Mouse (Mus musculus): ENCODE measurements around the gene Arhgap24.

Gene Arhgap24

DNA sequence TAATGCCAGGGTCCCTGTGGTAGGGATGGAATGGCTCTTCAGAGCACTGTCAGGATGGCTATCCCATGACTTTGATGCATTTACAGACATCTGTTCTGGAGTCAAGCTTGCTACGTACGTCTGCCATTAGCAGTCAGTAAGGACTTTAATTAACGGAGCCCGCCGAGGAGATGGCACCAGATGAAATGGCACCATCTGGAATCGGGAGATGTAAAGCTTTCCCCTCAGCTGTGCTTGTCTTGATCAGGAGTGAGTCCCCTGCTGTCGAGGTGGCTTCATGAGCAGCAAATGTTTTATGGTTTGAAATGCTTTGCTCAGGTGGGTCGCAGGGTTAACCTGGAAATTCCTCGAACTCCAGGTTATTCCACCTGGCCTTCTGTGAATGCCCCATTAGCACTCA, 267.0 kb downstream of the Arhgap24 start:
- DNase-seq (ENCODE audit: low read depth) = no peak

- DNase-seq (ENCODE audit: low read depth) = no peak
Measured at GRCm38 (mm10) chr5:102749020-102749419, 267.8 kb downstream of the Arhgap24 start.

DNA sequence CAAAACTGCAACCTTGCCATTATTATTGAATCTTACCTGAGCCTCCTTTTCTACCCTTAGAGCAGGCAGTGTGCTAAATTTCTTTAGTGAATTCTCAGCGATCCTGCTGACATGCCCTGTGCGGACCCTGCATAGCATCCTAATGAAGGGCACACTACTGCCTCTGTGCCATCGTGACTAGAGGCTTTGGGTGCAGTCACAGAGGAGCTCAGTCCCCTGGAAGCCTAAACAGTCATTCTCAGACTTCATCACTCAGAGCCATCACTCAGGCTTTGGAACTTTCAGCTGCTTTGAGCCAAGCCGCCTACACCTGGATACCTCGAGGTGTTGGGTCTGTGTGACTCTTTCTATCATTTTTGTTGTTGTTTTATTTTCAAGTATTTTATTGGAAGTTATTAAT, 269.5 kb downstream of the Arhgap24 start:
- no peak for DNase-seq (ENCODE audit: low read depth)

DNA sequence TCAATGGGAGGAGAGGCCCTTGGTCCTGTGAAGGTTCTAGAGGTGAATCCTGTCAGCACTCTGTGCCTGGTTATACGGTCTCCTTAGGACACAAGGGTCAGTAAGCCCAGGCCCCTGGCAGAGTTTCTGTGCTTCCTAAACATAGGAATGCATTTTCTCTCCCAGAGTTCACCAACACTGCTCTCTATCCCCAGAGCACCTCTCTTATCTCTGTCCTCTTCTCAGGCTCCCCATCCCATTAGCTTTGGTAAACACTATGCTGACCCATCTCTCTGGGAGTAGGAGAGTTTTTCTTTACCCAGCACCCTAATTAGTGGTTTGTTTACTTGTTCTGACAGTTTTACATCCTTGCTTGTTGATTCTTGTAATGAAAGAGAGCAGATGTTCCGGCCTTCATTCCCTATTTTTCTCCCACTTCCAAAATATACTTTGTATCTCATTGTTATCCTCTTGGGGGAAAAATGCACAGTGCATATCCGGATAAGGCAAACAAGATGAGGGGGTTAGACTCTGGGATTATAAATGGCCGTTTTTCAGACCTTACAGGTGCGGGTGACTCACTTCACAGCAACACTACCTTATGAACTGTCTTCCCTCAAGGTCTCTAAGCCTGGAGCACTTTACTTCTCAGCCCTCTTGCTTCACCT, 270.6 kb downstream of the Arhgap24 start:
- no peak for DNase-seq (ENCODE audit: low read depth)

DNA sequence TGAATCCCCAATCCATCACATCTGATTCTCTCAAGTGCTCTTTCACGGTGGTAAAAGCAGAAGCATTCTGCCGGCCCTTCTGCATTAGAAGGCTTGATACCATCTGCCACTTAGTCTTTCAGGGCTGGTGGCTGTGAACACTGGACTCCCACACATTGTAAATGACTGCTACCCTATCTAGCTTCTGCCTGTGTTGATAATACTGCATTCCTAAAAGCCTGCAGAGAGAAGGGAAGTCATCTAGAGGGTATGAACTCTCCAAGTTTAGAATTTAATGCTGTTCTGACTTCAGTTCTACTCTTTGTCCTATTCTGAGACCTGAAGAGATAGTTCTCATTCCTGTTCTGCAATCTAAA, 271.1 kb downstream of the Arhgap24 start:
- DNase-seq (ENCODE audit: low read depth) = no peak

DNA sequence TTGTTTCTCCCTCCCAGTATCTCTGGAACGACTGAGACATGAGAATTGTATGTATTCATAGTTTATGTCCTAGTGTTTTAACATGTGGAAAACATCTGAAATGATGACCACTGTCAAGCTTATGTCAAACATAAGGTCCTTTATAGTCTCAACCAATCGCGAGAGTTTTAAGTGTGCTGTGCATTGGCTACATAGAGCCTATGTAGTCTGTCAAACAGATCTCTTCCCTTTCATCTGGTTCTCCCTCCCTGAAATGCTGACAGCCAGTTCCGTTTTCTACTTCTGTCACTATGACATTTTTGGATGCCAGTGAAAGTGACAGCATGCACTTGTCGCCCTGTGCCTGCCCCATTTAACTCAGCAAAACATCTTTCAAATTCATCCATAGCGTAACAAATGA, 275.8 kb downstream of the Arhgap24 start:
- no peak for DNase-seq (ENCODE audit: low read depth)

DNA sequence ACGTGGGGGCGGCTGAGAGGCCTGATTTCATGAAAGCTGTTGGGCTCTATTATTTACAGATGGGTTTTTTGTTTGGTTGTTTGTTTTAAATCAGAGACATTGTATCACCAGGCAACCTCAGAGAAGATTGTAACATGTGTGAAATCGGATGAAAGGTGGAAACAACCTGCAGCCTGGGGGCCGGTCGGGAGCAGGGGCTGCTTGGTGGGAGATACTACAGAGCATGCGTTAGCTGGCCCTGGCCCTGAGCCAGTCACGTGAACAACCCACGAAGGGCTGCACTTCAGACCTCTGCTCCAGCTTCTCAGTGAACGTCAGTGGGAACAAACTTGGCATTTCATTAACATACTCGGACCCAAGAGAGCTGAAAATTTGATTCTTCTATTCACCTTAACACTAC, 284.5 kb downstream of the Arhgap24 start:
- DNase-seq (ENCODE audit: low read depth) = no peak

DNA sequence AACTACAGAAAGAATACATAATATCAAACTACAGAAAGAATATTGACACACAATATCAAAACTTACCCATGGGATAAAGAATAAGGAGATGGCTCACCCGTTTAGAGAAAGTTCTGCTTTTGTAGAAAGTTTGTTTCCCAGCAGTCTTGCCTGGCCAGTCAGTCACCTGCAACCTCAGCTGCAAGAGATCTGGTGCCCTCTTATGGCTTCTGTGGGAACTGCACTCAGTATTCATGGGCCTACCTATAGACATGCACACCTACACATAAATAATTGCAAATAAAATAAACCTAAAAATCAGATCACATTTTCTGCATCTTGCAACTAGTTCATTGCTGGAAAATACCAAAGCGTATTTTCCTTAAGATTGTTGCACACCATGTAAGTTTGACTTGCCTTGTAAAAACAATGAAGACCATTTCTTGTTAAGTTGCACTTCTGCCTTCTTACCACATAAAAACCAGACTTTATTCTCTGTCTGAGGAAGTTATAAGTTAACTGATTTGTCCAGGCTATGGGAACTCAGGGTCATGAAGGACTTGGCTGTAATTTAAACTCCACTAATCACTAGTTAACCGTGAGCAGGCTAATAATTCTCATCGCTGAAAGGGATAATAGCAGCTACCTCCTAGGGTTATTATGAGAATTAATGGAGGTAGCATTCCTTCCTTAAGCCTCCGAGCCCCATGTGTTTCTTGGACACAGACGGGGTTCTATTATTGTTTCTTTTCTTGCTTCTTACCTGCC, 285.3 kb downstream of the Arhgap24 start:
- peak; percentile 21 for DNase-seq (ENCODE audit: low read depth)

DNA sequence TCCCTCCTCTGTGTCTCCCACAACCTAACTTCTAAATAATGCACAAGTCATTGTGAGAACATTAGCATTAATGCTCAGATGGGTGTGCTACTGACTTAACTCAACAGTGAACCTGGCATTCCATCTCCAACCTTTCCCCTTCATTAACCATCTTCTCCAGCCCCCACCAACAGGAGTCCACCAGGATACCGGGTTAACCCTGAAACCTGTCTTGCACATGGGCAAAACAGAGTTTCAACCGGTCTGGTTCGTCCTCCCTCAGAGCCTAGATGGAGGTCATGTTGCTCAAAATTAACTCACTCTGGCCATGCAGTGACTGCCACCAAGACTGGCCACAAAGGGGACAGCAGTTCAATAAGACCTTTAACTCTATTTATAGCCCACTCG, 285.9 kb downstream of the Arhgap24 start:
- DNase-seq (ENCODE audit: low read depth) = no peak

GRCm38 (mm10) chr5:102767822-102768221, 286.6 kb downstream of the Arhgap24 start:
- DNase-seq (ENCODE audit: low read depth) = no peak

- DNase-seq (ENCODE audit: low read depth) = no peak
Measured at GRCm38 (mm10) chr5:102768385-102769080, 287.3 kb downstream of the Arhgap24 start.

- no peak for DNase-seq (ENCODE audit: low read depth)
Measured at GRCm38 (mm10) chr5:102770611-102771010, 289.4 kb downstream of the Arhgap24 start.

DNA sequence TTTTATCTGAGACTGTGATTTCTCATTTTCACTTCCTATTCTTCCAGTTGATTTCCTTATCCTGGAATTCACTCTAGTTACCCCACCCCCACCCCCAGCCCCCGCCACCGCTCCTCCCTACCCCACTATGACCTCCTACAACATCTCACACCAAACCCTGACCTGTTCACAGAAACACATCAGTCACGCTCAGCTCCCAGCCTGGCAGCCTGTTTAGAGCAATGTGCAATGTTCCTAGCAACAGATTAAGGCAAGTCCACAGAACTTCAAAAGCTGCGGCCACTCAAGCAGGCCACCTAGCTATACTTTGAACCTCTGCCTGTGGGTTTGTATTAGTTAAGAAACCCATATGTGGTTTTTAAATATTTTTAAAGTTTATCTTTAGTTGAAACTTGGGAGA, 293.3 kb downstream of the Arhgap24 start:
- DNase-seq (ENCODE audit: low read depth) = no peak

DNA sequence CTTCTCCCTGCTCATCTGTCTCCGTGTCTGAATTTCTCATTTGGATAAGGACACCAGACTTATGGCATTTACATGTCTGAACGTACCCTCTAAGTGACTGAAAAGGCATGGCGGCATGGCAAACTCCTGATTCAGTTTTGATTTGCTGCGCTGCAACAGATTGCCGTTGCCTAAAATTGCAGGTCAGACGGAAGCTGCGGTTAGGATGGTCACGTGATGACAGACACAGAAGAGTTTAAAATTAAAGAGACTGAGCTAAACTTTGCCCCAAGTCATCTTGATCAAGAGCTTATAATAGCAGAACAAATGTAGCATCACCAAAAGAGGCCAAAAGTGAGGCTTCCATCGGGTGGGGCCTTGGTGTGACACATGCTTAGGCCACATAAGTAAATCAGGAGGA, 296.1 kb downstream of the Arhgap24 start:
- no peak for DNase-seq (ENCODE audit: low read depth)

DNA sequence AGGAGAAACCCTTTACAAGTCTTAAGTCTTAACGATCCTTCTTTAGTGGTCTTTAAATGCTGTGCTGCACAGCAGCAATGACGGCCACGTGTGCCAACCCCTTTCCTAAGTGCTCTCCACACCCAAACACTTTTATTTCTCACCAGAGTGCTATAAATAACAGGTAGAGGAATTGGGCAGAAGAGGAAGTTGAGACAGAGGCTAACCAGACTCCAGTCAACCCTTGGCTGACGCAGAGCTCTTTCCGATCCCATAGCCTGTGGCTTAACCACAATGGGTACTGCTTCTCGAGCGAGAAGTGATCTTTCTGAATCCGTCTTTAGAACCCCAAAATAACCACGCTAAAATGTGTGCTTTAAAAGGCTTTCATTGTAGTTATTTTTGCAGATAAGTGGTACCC, 296.7 kb downstream of the Arhgap24 start:
- DNase-seq (ENCODE audit: low read depth) = no peak

DNA sequence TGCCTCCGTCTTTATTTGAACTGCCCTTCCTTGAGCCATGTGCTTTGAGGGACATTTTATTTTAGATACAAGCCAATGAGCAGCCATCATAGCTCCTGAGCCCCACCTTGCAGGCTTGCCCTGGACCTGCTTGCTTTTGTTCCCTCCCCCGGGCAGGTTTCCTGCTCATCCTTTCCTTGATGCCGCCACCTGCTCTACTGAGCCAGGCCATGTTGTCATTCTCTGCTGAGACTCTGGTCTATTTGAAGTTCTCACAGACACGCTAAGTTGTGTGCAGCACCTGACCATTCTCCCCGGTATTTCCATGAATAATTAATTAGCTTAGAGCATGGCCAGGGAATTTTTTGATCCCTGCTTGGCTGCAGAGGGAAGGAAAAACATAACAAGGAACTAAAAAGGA, 297.1 kb downstream of the Arhgap24 start:
- DNase-seq (ENCODE audit: low read depth) = no peak

DNA sequence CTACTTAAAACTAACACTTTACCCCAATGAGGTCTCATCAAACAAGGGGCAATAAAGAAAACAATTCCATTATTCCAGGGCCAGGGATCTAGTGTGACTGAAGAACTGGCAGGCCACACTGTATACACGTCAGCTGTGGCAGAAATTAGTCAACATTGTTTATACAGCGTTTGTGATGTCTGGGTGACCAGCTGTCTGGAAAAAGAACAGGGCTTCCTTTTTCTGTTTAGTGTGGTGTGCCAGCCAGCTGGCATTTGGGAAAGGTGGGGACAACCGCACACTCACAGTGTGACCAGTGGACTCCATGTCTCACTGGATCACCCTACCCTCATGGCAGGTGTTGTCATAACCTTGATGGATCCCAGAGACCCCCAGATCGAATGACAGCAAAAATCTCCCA, 302.4 kb downstream of the Arhgap24 start:
- DNase-seq (ENCODE audit: low read depth) = no peak

DNA sequence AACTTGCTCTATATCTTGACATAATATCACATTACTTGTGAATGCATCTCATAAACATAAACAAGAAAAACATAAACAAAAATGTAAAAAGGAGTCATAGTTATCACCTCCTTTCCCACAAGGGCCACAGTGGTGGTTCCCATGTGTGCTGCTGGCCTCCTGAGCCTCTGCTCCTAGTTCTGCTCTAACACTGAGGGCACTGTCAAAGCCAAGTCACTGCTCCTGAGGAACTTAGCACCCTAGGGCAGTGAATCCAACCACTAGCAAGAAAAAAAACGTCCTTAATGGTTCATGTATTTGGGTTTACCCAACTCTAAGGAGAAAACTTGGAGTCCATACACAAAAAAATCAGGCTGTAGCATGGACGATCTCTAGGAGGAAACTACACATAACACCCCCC, 304.9 kb downstream of the Arhgap24 start:
- DNase-seq (ENCODE audit: low read depth) = no peak

- DNase-seq (ENCODE audit: low read depth) = no peak
Measured at GRCm38 (mm10) chr5:102788437-102788836, 307.2 kb downstream of the Arhgap24 start.

DNA sequence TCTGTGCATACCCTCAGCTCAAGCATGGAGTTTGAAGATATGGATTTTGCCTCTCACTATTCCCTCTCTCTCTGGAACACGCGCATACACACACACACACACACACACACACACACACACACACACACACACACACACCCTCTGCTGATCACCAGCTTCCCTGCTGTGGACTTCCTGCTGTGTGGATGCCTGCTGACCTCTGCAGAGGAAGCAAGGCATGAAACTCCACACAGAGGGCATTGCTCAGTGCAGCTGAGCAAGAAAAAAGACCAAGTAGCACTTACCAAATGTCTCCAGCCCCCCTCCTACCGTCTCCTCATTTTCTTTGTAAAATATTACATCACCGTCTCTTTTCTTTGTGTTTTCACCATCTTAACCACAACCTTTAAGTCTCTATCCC, 310.1 kb downstream of the Arhgap24 start:
- no peak for DNase-seq (ENCODE audit: low read depth)

DNA sequence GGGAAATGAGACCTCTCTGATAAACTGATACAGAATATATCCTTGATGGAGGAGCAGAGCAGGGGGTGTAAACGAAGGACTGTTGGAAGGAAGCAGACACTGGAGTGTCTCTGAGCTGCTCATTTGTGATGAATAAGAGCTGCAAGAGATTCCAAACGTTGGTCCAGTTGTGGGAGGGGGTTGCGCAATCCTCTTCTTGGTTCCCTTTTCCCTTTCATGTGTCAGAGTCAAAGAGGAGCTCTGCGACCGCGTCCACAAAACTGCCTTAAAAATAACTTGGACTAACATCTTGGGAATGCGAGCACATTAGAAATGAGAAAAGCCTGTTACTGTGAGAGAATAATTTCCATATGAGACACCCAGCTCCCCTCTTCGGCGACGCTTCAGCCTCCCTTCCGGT, 312.3 kb downstream of the Arhgap24 start:
- no peak for DNase-seq (ENCODE audit: low read depth)

GRCm38 (mm10) chr5:102801469-102801868, 320.3 kb downstream of the Arhgap24 start:
- DNase-seq (ENCODE audit: low read depth) = no peak

DNA sequence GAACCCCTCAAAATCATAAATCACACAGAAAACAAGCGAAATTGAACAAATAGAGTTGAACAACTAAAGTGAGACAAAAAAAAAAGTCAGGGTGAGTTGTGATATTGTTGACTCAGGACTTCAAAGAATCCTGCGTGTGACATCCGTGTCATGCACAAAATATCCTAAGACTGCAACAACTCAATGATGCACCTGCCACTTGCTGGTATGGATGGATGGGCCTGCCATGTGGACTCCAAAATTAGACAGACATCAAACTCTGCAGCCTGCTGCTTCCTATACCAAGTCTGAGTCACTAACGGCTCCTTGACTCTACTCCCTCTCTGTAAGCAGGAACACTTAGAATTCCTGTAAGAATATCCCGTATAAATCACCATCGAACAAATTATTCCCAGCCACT, 321.6 kb downstream of the Arhgap24 start:
- DNase-seq (ENCODE audit: low read depth) = no peak
